Mouse (Mus musculus) heart, postnatal 14 days (tissue): ENCODE data around the gene Blnk. TPM values are rescaled to one million over a fixed set of nuclear protein-coding genes. Genes with fewer than 3 reads are reported as not detected.

Source experiments
- DNase-seq, 2 experiments: peaks; one replicate each; pipeline ENCODE4 v3.0.0; 2021 to 2022
- intact Hi-C: fragments of 180-260 bp; cut with DNase I; formaldehyde crosslinking; loops from one replicate; pipeline ENCODE4 v1.15.1; 2025
- total RNA-seq, 2 experiments: library from RNA; stranded (reverse); gene quantifications; 2 replicates each; pipeline ENCODE4 v1.2.3; 2021

Gene Blnk
- total RNA-seq, 2 experiments from 2014 or later: 0.76 to 0.81 TPM

DNA sequence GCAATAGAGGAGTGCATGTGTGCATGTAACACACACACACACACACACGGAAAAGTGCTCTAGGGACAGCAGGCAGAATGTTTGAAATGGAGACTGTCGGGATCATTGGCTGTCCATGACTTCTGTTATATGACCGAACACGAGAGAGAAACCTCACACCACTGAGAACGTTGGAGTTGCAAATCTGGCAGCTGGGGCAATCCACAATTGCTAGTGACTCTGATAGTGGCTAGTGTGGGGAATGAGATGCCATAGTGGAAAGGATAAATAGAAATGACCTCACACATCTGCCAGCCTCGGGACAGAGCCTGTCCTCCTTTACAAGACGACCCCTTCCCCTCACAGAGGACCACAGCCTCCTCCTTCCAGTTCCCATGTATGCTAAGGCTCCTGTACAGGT, 23.6 kb downstream of the Blnk start:
- DNase-seq: no peak
- intact Hi-C loops: no loop called here

DNA sequence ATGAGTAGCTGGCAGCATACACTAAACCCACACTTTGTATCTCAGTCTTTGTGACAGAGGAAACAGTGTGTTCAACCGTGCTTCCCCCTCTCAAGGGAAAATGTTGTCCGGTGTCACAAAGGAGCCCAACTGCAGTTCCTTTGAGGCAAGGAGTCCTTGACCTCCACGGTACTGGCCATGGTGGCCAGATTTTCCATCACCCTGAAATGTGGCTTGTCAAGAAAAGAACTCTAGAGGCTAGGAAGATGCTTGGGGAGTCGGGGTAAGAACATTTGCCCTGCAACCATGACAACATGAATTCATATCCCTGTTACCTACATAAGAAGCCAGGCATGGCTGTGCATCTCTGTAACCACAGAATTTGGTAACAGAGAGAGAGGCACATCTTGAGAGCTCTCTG, 24.0 kb downstream of the Blnk start:
- no peak for DNase-seq
- intact Hi-C loops: no loop called here

DNA sequence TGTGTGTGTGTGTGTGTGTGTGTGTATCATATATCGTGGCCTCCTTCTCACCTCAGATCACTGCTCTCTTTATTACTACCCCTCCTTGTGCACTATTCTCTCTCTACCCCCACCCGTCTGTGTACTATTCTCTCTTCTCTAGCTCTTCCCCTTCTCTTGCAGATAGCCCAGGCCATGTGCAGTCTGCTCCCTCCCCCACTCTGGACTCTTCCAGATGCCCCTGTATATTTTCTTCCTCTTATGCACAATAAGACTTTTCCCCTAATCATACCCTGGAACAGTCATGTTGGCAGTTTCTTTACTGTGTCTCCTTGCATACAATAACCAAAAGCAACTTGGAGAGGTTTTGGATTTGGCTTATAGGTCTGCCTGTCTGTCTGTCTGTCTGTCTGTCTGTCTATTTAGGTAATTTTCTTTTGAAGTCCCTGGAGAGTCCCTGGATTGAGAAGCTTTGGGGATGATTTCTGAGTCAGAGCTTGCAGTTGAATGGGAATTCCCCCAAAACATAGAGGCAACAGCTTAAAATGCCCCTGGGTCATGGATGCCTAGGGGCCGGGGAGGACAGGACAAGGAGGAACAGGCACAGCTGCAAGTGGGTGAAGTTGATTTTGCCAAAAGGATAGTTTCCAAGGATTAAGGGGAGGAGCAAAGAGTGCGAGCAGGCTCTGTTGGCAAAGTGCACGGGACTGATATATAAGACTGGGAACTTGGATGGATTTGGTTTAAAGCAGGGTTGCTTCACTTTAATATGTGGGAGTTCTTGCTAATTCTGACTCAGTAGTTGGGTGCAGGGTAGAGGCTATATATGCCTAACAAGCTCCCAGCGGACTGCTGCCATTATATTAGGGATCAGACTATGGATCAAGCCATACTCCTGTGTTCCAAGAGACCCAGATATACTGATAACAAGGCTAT, 29.1 kb downstream of the Blnk start:
- no peak for DNase-seq
- intact Hi-C loops: no loop called here

DNA sequence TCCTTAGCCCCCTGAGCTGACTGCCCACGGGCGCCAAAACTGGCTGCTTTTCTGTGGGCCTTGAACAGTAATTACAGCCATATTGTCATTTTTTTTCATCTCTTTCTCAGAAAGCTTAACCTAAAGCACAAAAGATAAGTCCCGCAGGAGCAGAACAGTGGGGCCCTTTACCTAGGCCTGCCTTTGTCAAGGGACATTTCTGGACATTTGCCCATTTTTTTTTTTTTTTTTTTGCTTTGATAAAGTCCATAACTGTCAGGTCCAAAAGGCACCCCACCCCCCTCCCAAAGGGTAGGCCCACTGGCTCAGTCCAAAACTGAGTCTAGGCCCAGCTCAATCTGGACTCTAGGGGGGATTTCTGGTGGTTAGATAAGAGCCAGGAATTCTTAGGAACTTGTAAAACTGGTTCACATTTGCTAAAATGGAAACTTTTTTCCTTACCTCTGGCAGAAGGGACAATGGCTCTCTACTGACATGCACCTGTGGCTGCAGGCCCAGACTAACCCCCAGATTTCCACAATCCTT, 29.9 kb downstream of the Blnk start:
- no peak for DNase-seq
- intact Hi-C loops: no loop called here

DNA sequence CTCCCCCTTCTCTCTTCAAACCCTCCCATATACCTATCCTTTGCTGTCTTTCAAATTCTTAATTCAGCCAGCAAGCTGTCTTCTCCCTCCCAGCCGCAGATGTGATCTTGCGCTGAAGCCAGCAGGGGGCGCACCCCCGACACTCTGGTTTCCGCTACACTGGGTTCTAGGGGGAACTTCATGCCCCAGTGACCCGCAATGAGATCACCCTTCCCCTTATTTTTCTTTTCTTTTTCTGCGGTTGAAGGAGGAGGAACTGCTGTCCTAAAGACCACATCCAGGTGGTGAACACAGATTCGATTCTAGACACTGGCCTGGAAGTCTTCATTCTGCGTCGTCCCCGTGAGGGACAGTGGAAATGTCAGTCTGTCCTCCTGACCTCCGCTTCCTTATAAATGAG, 31.3 kb downstream of the Blnk start:
- DNase-seq: peak; percentile 66 to 72
- intact Hi-C loops: loop anchor here (1.0 kb wide), 1 partner anchor 53 kb away; no protein-coding TSS in a partner anchor

DNA sequence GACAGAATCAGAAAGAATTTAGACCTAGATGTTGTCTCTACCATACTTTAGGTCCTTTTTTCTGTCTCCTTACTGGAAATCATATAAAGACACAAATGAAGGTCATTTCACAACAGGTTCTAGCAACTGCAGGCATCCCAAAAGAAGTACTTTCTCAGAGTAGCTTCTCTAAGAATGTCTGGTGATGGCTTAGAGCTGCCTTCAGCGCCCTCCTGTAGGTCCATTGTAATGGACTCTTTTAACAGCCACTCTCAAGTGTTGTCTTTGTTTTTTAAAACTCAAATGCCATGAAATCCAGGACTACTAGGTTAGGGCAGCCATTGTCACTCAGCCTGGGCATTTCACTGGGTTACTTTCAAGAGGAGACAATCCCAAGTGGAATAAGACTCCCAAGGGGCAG, 35.4 kb downstream of the Blnk start:
- no peak for DNase-seq
- intact Hi-C loops: no loop called here

DNA sequence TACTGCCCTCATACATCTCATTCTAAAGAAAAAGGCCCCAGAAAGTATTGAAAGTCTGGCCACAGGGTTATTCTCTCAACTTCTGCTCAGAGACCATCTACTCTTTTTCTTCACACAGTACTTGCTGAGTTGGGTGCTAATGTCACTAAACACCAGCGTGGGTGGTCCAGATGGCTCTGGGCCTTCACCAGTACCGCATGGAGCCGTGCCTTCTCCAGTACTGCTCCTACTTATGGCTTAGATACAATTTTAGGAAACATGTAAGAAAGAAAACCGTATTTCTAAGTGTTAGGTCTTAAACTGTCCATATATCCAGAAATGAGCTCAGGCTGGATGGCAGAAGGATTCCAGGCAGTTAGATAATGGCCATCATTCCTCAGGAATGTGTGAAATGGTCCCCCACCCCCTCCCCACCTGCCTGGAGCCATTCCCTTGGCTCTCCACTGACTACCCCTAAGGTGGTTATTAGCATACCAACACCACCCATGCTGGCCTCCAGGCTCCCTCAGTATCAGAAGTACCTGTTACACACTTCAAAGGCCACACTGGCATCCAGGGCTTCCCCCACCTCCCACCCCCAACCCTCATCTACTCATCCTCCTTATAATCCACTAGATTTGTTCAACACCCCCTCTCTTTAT, 47.3 kb downstream of the Blnk start:
- intact Hi-C loops: no loop called here
- no peak for DNase-seq

DNA sequence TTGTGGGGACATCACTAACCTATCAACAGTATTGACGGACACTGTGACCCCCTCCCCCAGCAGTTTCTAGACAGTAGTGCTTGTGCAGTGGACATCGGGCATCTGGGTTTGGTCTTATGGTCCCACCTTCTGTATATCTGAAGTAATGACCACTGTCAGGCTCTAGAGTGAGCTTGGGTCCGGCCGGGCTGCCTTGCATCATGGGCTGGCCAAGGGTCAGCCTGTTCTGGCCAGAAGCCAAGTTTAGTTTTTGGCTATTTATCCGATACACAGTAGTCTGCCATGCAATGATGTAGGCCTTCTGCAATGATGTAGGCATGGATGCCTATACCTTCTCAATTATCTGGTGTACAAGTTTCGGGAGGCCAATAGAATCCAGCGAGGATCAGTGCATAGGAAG, 50.8 kb downstream of the Blnk start:
- DNase-seq: no peak
- intact Hi-C loops: no loop called here

DNA sequence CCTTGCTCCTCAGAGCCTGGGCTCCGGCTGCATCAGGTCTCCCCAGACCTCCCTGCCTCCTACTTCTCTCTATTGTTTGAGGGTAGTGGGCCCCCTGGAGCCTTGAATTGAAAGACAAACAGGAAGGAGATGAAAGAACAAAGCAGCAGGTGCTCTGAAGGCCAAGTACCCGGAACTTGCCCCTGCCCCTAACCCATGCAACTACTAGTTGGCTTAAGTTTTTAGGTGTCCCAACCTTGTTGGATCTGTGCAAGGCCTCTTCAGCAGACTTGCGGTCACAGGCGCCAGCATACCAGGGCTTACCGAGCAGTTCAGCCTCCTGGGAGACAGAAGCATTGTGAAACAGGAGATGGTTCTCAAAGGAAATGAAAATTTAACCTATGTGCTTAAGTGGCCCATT, 58.3 kb downstream of the Blnk start:
- DNase-seq: no peak
- intact Hi-C loops: no loop called here

DNA sequence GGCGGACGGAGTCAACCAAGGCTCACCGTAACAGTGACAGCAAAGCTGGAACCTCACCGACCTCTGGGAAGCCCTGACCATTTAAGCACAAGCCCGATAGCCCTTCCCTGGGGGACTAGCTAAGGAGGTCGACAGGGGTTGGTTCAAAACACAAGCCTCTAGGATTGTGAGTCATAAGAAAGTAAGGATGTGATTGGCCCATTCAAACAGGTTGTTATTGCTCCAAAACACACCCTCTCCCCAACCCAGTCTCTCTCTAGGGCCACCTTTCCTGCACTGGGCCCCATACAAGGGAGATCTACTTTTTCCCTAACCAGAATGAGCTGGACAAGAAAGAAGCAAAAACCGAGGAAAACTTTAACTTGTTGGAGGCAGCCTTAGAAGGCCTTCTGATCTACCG, 59.0 kb downstream of the Blnk start:
- intact Hi-C loops: no loop called here
- no peak for DNase-seq

DNA sequence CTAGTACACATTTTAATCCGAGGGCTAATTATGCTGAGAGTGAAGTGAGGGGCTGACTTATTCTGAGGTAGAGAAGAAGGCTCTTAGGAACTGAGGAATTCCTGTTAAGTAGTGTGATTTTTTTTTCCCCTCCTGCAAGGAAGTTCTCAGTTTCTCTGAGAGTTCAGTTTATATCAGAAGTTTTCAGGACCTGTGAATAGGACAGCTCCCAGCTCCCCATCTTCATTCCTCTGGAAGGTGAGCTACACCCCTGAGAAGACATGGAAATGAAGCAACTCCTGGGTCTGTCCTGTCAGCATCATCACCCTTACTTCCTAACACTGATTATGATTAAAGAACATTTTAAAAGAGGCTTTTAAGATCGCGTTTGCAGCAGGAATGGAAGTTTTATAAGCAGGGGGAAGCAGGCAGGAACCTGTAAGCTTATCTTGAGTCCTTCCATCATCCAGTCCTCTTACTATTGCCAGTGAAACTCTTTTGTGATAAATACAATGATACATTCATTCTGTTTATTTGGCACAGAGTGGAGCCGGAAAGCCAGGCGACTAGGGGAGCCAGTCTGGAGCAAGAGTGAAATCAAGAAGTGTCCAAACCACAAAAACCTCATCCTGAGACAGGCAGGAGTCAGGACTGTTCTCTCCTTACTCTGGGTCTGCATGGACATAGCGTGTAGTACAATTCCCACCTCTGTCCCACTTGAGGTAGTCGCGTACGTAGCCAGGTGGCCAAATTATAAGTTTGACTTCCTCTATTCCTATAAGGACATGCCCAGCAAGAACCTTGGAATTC, 62.6 kb downstream of the Blnk start:
- intact Hi-C loops: no loop called here

DNA sequence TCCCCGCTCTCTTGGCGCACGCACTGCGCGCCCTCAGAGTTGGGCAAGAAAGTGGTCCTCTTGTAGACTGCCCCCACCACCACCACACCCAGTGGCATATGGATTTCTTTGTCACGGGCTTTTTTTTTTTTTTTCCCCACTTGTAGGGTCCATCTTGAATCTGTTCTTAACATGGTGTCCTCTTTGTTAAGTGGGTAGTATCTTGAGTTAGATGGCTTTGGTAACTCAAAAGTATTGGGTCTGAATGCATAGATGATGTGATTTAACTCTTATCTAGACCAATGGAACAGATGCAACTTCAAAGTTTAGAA, 99.0 kb downstream of the Blnk start:
- intact Hi-C loops: loop anchor here (2.0 kb wide), 1 partner anchor 63 kb away; no protein-coding TSS in a partner anchor
- DNase-seq: no peak

More for the DNA sequence above, 62.6 kb downstream of the Blnk start:
- no peak for DNase-seq

DNA sequence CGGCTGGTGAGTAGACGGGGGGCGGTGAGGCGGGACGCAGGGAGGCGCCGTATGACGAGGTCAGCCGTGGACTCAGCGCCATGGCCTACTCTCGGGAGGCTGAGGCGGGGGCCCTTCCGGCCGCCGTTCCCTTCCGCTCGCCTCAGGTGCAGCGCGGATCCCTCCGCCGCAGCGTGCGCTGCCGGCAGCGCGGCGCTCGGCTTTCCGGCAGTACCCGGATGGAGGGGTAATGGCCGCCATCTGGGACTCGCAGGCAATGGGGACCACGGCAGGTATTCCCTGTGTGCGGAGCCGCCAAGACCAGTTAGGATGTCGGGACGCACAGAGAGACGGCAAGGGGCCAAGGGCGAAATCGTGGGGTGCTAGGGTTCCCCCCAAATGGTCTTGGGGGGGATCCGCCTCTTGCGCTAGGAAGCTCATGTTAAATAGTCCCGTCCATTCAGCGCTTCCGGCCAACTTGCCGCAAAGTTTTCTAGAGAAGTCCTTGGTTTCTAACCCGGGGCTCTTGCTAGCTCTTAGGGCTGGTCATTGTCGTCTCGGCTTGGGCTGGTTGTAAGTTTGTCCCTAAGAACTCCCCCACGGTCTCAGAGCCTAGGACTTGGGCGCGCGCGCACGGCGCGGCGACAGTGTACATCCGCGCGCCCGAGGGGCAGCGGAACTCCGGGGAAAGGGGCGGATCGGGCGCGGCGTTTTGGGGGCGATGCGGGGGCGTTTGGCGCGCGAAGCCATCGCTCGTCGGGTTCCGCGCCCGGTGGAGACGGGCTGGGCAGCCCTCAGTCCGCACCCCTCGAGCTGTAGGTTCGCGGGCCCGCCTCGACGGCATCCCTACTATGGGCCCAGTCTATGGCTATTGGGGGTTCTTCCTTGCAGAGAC, 99.6 kb downstream of the Blnk start, which contains the start of gene Zfp518a:
Gene Zfp518a, plus strand, starts transcription at position 187 of the 874 bp plus-strand sequence.
- peak; percentile 89 to 91 for DNase-seq
- intact Hi-C loops: loop anchor here (1.0 to 2.0 kb wide), 2 partner anchors 21 to 62 kb away; no protein-coding TSS in a partner anchor

DNA sequence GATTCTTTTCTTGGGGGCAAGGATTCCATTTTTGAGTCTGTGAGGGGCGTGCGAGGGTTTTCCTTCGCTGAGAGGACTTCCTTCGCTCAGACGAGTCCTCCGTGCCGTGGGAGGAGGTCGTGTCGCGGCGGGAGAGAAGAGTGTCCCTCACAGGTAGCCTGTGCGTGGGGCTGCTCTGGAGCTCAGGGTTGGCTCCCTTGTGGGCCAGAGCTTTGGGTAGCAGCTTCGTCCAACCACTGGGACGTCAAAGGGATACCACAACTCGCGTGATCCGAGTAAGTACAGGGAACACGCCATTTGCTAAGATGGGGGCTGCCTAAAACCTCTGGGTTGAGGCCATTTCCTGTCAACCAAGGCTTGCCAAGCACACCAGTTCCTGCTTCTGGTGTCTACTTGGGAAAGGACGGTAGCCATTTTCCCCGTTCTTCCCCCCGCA, 100.2 kb downstream of the Blnk start:
- intact Hi-C loops: loop anchor here (1.0 to 2.0 kb wide), 2 partner anchors 21 to 61 kb away; no protein-coding TSS in a partner anchor
- DNase-seq: no peak

DNA sequence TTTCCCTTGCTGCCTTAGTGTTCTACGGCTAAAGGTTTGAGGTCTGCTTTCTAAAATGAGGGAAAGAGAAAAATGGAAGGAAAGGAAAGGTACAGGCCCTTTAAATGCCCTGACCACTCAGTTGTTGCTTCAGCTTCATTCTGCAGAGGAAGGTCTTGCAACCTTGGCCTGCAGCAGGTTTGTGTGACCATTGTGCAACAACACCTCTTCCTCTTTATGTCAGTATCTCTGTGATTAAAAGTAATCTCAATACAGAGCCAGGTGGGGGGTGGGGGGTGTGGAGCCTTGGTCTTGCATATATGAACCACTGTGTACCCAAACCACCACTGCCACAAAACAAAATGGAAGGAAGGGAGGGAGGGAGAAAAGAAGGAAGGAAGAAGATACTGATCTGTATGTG, 105.4 kb downstream of the Blnk start:
- DNase-seq: no peak
- intact Hi-C loops: no loop called here

DNA sequence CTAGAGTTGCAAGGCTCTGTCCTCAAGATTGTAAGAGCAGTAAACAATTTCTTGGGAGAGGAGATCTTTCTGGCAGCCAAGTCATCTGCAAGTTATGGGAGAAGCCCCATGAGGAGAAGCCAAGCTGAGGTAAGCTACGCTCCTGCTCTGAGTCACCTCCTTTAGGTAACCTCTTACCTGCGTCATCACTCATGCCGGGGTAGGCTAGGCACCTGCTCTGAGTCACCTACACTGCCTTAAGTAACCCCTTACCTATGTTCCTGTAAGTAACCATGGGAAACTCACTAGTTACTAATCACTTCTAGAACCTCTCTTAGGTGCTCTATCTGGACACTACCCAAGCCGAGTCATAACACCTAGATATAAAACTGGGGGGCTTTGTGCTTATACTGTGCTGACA, 112.6 kb downstream of the Blnk start:
- no peak for DNase-seq
- intact Hi-C loops: no loop called here
